Mouse (Mus musculus): ENCODE data around the gene Cd320. TPM values are rescaled to one million over a fixed set of nuclear protein-coding genes. Genes with fewer than 3 reads are reported as not detected.
"Not testable (repeated sequence)": the region's sequence is repeated elsewhere in the genome, so short reads cannot be mapped to it uniquely, and the experiment has no call there.

The Cd320 gene
- total RNA-seq (2021) = 10 to 100 TPM; 14.1 to 16.5 TPM
- long read RNA-seq, experiment 1, transcript Cd320-201 (5 exons, 2,209 nt) = major isoform, 22 of 23 reads
- long read RNA-seq, experiment 1, partial matches to known transcripts = 0 of 23 reads
- long read RNA-seq, experiment 1, other reads (novel, unspliced or antisense) = 1 of 23 reads
- long read RNA-seq, experiment 2, transcript Cd320-201 (5 exons, 2,209 nt) = major isoform, 25 of 26 reads
- long read RNA-seq, experiment 2, partial matches to known transcripts = 0 of 26 reads
- long read RNA-seq, experiment 2, other reads (novel, unspliced or antisense) = 0 of 26 reads

- peak; percentile 81 to 91 for DNase-seq (ENCODE audit: low spot score in 2 of 2)
Measured at GRCm38 (mm10) chr17:33842966-33843795, at the start of gene Cd320. Cd320 (plus strand) TSS chr17:33843091.

- DNase-seq (ENCODE audit: low spot score in 2 of 2) = no peak
Measured at GRCm38 (mm10) chr17:33798306-33798705, 44.6 kb upstream of the Cd320 start.

GRCm38 (mm10) chr17:33799277-33799676 is 43.6 kb upstream of the Cd320 start:
- DNase-seq (ENCODE audit: low spot score in 2 of 2) = no peak

GRCm38 (mm10) chr17:33802221-33802620 is 40.7 kb upstream of the Cd320 start:
- no peak for DNase-seq (ENCODE audit: low spot score in 2 of 2)

- no peak for DNase-seq (ENCODE audit: low spot score in 2 of 2)
Measured at GRCm38 (mm10) chr17:33804205-33804604, 38.7 kb upstream of the Cd320 start.

- no peak for DNase-seq (ENCODE audit: low spot score in 2 of 2)
Measured at GRCm38 (mm10) chr17:33804745-33805144, 38.1 kb upstream of the Cd320 start.

- DNase-seq (ENCODE audit: low spot score in 2 of 2) = no peak
Measured at GRCm38 (mm10) chr17:33807181-33807888, 35.6 kb upstream of the Cd320 start.

- no peak for DNase-seq (ENCODE audit: low spot score in 2 of 2)
Measured at GRCm38 (mm10) chr17:33808192-33808591, 34.7 kb upstream of the Cd320 start.

GRCm38 (mm10) chr17:33810334-33811141 is 32.4 kb upstream of the Cd320 start, which contains the start of gene Kank3:
Kank3 (plus strand) TSS chr17:33810519.
- peak; percentile 83 to 92 for DNase-seq (ENCODE audit: low spot score in 2 of 2)

- DNase-seq (ENCODE audit: low spot score in 2 of 2) = no peak
Measured at GRCm38 (mm10) chr17:33811142-33811516, 31.8 kb upstream of the Cd320 start.

GRCm38 (mm10) chr17:33812475-33812874 is 30.4 kb upstream of the Cd320 start:
- DNase-seq (ENCODE audit: low spot score in 2 of 2) = no peak

- no peak for DNase-seq (ENCODE audit: low spot score in 2 of 2)
Measured at GRCm38 (mm10) chr17:33812990-33813389, 29.9 kb upstream of the Cd320 start.

- DNase-seq (ENCODE audit: low spot score in 2 of 2) = no peak
Measured at GRCm38 (mm10) chr17:33815399-33815798, 27.5 kb upstream of the Cd320 start.

GRCm38 (mm10) chr17:33816612-33817011 is 26.3 kb upstream of the Cd320 start:
- no peak for DNase-seq (ENCODE audit: low spot score in 2 of 2)

GRCm38 (mm10) chr17:33817184-33817968 is 25.5 kb upstream of the Cd320 start:
- DNase-seq (ENCODE audit: low spot score in 2 of 2) = peak; percentile 77 to 90

GRCm38 (mm10) chr17:33817969-33818643 is 24.8 kb upstream of the Cd320 start:
- DNase-seq (ENCODE audit: low spot score in 2 of 2) = no peak

- DNase-seq (ENCODE audit: low spot score in 2 of 2) = no peak
Measured at GRCm38 (mm10) chr17:33822436-33822959, 20.4 kb upstream of the Cd320 start.

- not testable (repeated sequence) for DNase-seq (ENCODE audit: low spot score in 2 of 2)
Measured at GRCm38 (mm10) chr17:33823171-33823570, 19.7 kb upstream of the Cd320 start.

Data from gastrocnemius, postnatal 4 days (tissue).